Mouse (Mus musculus): ENCODE results near the gene Tmem159.

DNA sequence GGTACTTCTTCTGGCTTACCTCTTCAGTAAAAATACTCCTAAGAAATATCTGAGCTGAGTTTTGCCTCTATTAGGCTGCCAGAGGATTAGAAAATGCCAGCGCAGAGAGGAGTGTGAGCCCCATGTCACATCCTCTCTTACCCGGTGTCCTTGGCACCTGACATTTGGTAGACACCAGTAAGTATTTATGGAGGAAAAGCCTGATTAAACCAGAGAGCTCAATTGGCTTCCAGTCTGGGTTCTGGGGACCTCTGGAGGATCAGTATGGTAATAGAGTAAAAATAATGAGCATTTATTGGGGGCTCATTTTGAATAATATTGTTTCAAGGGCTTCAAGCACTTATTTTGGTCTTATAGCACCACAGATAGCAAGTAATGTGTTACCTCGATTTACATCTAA lies 46.7 kb upstream of the Tmem159 start:
- TF ChIP-seq USF1 (IDR thresholded peaks at IDR 0.05; ENCODE audit: low read depth, low read length), result no peak
- TF ChIP-seq CTCF (conservative IDR thresholded peaks at IDR 0.05 in 1 of 2, IDR thresholded peaks at IDR 0.05 in 1 of 2; ENCODE audit: low read depth in 2 of 2, low read length in 2 of 2), result no peak
- no peak for TF ChIP-seq TCF12 (IDR thresholded peaks at IDR 0.05; ENCODE audit: low read depth, low read length)
